Mouse (Mus musculus) gastrocnemius, postnatal 4 days (tissue): ENCODE measurements around the gene Fads2. TPM values are rescaled to one million over a fixed set of nuclear protein-coding genes. Genes with fewer than 3 reads are reported as not detected.
A peak's percentile ranks its signal among the peaks of the same experiment; 100 is the strongest.

Experiments
- DNase-seq, 2 experiments: peaks; one replicate each; pipeline ENCODE4 v3.0.0; 2021 to 2022; ENCODE audit warnings: low spot score in 2 of 2, mixed read lengths in 2 of 2
- total RNA-seq, 2 experiments: library from RNA; stranded (reverse); gene quantifications; 2 replicates each; pipeline ENCODE4 v1.2.3; 2021

The Fads2 gene
- total RNA-seq, 2 experiments from 2014 or later = 26.2 to 27.3 TPM

GRCm38 (mm10) chr19:10046346-10046745 is 55.2 kb downstream of the Fads2 start:
- DNase-seq = no peak

- no peak for DNase-seq
These were observed 55.8 kb downstream of the Fads2 start for GRCm38 (mm10) chr19:10045707-10046106.

- DNase-seq = peak in 1 of 2 experiments; percentile 44
These were observed 57.9 kb downstream of the Fads2 start for GRCm38 (mm10) chr19:10043643-10044042.

- DNase-seq = no peak
These were observed 58.7 kb downstream of the Fads2 start for GRCm38 (mm10) chr19:10042816-10043215.

GRCm38 (mm10) chr19:10042232-10042631 is 59.3 kb downstream of the Fads2 start:
- no peak for DNase-seq

- peak; percentile 77 to 81 for DNase-seq
These were observed 60.0 kb downstream of the Fads2 start, which contains the start of gene Fads3 for GRCm38 (mm10) chr19:10041388-10042148. Fads3 (plus strand) TSS chr19:10041569.

GRCm38 (mm10) chr19:10040866-10041387 is 60.6 kb downstream of the Fads2 start:
- DNase-seq = no peak

GRCm38 (mm10) chr19:10039615-10040014 is 61.9 kb downstream of the Fads2 start:
- DNase-seq = no peak

- DNase-seq = peak in 1 of 2 experiments; percentile 40
These were observed 62.6 kb downstream of the Fads2 start for GRCm38 (mm10) chr19:10038910-10039309.

- DNase-seq = no peak
These were observed 63.2 kb downstream of the Fads2 start for GRCm38 (mm10) chr19:10038364-10038763.

GRCm38 (mm10) chr19:10037534-10037933 is 64.0 kb downstream of the Fads2 start:
- DNase-seq = no peak

- peak; percentile 78 to 85 for DNase-seq
These were observed 66.6 kb downstream of the Fads2 start for GRCm38 (mm10) chr19:10034785-10035447.

GRCm38 (mm10) chr19:10034356-10034755 is 67.2 kb downstream of the Fads2 start:
- DNase-seq = no peak

GRCm38 (mm10) chr19:10033211-10033973 is 68.2 kb downstream of the Fads2 start:
- DNase-seq = peak in 1 of 2 experiments; percentile 54

GRCm38 (mm10) chr19:10029746-10030145 is 71.8 kb downstream of the Fads2 start:
- DNase-seq = no peak

GRCm38 (mm10) chr19:10025169-10025875 is 76.2 kb downstream of the Fads2 start:
- DNase-seq = peak in 1 of 2 experiments; percentile 58

- DNase-seq = no peak
These were observed 78.2 kb downstream of the Fads2 start for GRCm38 (mm10) chr19:10023304-10023758.

- peak in 1 of 2 experiments; percentile 61 for DNase-seq
These were observed 78.9 kb downstream of the Fads2 start for GRCm38 (mm10) chr19:10022414-10023303.

GRCm38 (mm10) chr19:10021981-10022380 is 79.6 kb downstream of the Fads2 start:
- DNase-seq = no peak
